Mouse (Mus musculus): Measurements from ENCODE around the gene Nova2. TPM values are rescaled to one million over a fixed set of nuclear protein-coding genes. Genes with fewer than 3 reads are reported as not detected.

Nova2 gene
- polyA plus RNA-seq, 1 experiment from 2014 or later, result 0.93 TPM

DNA sequence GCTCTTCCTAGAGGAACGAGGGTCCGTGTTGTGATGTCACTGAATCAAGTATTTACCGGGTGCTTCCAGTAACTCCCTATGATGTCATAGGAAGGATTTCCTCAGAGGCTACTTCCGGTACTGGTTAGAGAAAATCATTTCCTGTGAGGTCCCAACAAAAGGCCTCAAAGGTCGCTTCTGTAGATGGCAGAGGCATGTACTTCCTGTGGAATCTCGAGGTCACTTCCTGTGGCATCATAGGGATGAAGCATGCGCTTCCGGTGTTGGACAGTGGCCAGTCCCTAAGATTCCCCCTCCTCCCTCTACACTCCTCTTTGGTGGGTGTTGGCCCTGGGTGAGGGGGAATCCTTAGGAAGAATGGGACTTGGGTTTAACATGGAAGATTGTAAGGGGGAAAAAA, 33.8 kb downstream of the Nova2 start:
- H3K9ac ChIP-seq, result no peak overlapping the region
- peaks cover 89% of the 10 kb centered on the region for H3K27me3 ChIP-seq
- ATAC-seq (replicated peaks; ENCODE audit: low FRiP score), result no peak
- peaks cover 41% of the 10 kb centered on the region for H3K4me1 ChIP-seq
- no peaks in the 10 kb centered on the region for H3K9me3 ChIP-seq (replicated peaks)
- 57% methylated on average over 8 of the region's 8 CpGs for WGBS
- H3K4me2 ChIP-seq, result no peak overlapping the region
- no peak overlapping the region for H3K4me3 ChIP-seq (replicated peaks)
- H3K27ac ChIP-seq, result no peak overlapping the region
- H3K36me3 ChIP-seq, result no peaks in the 10 kb centered on the region

DNA sequence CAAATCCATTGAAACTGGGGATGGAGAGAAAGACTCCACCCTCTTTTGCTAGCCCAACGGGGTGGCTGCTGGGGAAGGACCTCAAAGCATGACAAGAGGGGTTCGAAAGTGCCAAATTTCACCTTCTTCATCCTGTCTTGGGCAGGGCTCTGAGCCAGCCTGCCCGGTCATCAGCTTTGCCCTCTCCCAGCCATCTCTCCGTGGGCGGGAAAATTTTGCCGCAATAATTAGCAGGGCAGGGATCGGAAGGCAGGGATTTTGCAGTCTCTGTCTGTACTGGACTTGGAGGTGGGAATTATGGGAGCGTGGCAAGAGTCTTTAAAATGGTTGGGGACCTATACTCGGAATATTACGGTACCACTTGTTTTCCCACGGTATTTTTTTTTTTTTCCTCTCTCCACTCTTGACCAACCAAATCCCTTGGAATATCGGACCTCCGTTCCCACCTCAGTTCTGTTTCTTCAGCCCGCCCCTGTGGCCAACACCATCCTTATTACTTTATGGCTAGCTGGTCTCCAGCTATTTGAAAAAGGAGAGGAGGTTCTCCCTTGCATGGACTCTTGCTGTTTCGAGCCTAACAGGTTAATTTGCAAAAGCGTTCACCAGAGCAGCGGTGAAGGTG, 36.6 kb downstream of the Nova2 start:
- Histone ChIP-seq H3K36me3 (no peaks in the 10 kb centered on the region), H3K9me3 (replicated peaks) (no peaks in the 10 kb centered on the region), H3K4me3 (replicated peaks) (peak overlapping the region; percentile 29), H3K27me3 (peaks cover 96% of the 10 kb centered on the region), H3K4me2 (peak overlapping the region; percentile 55), H3K27ac (no peak overlapping the region), H3K4me1 (peaks cover 38% of the 10 kb centered on the region), H3K9ac (no peak overlapping the region)
- no peak for ATAC-seq (replicated peaks; ENCODE audit: low FRiP score)
- WGBS, result 3% methylated on average over 17 of the region's 17 CpGs

- peaks cover 96% of the 10 kb centered on the region for H3K27me3 ChIP-seq
- no peak for ATAC-seq (replicated peaks; ENCODE audit: low FRiP score)
Measured at GRCm38 (mm10) chr7:18962795-18963194, 37.1 kb downstream of the Nova2 start.

DNA sequence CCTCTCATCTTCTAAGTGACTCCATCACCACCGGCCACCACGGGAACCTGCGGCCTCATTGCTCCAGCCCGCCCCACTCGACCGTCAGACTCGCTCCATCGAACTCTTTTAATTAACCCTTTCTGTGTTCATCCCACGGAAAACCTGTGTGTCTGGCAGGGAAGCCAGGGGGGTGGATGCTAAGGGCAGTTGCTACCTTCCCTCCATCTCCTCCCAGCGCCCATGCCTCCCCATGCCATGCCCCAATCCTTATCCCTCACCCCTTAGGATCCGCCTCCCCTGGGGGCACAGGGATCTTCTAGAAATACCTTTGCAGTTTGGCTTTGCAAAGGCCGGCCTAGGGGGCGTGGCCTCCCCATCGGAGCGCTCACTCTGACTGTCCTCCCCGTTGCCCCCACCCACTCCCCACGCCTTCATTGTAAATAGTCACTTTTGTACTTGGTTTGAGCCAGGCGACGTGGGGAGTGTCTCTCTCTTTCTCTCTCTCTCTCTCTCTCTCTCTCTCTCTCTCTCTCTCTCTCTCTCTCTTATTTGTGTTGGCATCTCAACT, 37.7 kb downstream of the Nova2 start:
- Histone ChIP-seq H3K4me1 (peaks cover 29% of the 10 kb centered on the region), H3K9ac (no peak overlapping the region), H3K27ac (no peak overlapping the region), H3K4me2 (peak overlapping the region; percentile 55), H3K4me3 (replicated peaks) (no peak overlapping the region; the same call in 1 of the 2 replicates), H3K27me3 (peaks cover 90% of the 10 kb centered on the region), H3K36me3 (no peaks in the 10 kb centered on the region), H3K9me3 (replicated peaks) (no peaks in the 10 kb centered on the region)
- no peak for ATAC-seq (replicated peaks; ENCODE audit: low FRiP score)
- 3% methylated on average over 19 of the region's 19 CpGs for WGBS

More at GRCm38 (mm10) chr7:18962795-18963194, 37.1 kb downstream of the Nova2 start:
- no peak overlapping the region for H3K9ac ChIP-seq
- no peaks in the 10 kb centered on the region for H3K36me3 ChIP-seq
- H3K27ac ChIP-seq, result no peak overlapping the region
- WGBS, result 3% methylated on average over 20 of the region's 20 CpGs
- peak overlapping the region; percentile 29 for H3K4me3 ChIP-seq (replicated peaks)
- H3K4me1 ChIP-seq, result peaks cover 33% of the 10 kb centered on the region
- peak overlapping the region; percentile 55 for H3K4me2 ChIP-seq
- H3K9me3 ChIP-seq (replicated peaks), result no peaks in the 10 kb centered on the region

DNA sequence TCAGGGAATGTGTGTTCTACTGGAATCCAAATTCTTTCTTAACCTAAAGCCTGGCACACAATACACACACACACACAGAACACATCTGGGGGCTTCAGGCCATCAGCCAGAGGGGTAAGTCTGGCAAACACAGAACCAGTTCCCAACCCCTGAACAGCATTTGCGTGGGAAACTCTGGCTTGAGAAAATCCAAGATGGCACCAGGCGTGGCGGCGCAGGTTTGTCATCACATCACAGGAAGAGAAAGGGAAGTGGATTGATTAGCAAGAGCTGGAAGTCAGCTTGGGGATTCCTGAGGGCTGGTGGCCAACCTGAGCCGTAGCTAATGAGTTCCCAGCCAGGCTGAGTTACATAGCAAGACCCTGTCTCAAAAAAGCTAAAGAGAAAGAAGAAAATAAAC, 39.6 kb downstream of the Nova2 start:
- Histone ChIP-seq H3K4me3 (replicated peaks) (no peak overlapping the region), H3K27me3 (peaks cover 72% of the 10 kb centered on the region), H3K4me2 (no peak overlapping the region), H3K36me3 (no peaks in the 10 kb centered on the region), H3K9me3 (replicated peaks) (no peaks in the 10 kb centered on the region), H3K27ac (no peak overlapping the region), H3K4me1 (peaks cover 21% of the 10 kb centered on the region), H3K9ac (no peak overlapping the region)
- ATAC-seq (replicated peaks; ENCODE audit: low FRiP score), result no peak
- 80% methylated on average over 5 of the region's 5 CpGs for WGBS

GRCm38 (mm10) chr7:18967603-18968002, 41.9 kb downstream of the Nova2 start:
- H3K9ac ChIP-seq, result no peak overlapping the region
- no peak overlapping the region for H3K4me2 ChIP-seq
- no peak for ATAC-seq (replicated peaks; ENCODE audit: low FRiP score)
- no peak overlapping the region for H3K4me3 ChIP-seq (replicated peaks)
- WGBS, result 8% methylated on average over 8 of the region's 8 CpGs
- H3K27ac ChIP-seq, result no peak overlapping the region
- peaks cover 14% of the 10 kb centered on the region for H3K4me1 ChIP-seq
- no peaks in the 10 kb centered on the region for H3K9me3 ChIP-seq (replicated peaks)
- H3K27me3 ChIP-seq, result peaks cover 49% of the 10 kb centered on the region
- no peaks in the 10 kb centered on the region for H3K36me3 ChIP-seq

DNA sequence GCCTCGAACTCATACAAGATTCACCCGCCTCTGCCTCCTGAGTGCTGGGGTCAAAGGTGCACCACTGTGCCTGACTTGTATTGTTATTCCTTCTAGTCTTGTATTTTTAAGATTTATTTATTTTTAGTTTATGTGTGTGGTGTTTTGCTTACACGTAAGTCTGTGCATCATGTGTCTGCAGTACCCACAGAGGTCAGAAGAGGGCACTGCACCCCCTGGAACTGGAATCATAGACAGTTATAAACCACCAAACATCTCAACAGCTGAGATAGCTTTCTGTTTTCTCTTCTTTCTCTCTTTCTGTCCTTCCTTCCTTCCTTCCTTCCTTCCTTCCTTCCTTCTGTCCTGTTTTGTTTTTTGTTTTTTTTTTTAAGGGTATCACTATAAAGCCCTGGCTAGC, 45.3 kb downstream of the Nova2 start:
- Histone ChIP-seq H3K9ac (no peak overlapping the region), H3K27me3 (peaks cover 29% of the 10 kb centered on the region), H3K4me1 (no peaks in the 10 kb centered on the region), H3K36me3 (no peaks in the 10 kb centered on the region), H3K4me2 (no peak overlapping the region), H3K27ac (no peak overlapping the region), H3K9me3 (replicated peaks) (no peaks in the 10 kb centered on the region), H3K4me3 (replicated peaks) (no peak overlapping the region)
- 88% methylated on average over 3 of the region's 3 CpGs for WGBS
- no peak for ATAC-seq (replicated peaks; ENCODE audit: low FRiP score)

DNA sequence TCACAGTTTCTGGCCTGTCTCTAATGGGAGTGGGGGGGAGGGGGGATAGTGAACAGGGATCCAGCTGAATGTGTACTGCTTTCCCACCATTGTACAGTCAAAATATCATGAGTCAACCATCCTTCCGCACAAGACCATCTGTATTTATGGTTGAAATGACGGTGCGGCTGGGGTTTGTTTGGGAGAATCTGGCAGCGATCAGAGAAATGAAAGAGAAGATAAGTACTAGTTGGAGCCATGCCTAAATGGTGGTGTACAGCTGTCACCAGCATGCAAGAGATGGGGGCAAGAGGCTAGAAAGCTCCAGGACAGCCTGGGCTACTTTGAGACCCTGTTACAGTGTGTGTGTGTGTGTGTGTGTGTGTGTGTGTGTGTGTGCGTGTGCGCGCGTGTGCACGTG, 52.7 kb downstream of the Nova2 start:
- no peaks in the 10 kb centered on the region for H3K36me3 ChIP-seq

GRCm38 (mm10) chr7:18986503-18986902, 60.8 kb downstream of the Nova2 start:
- Histone ChIP-seq H3K4me1 (peaks cover 12% of the 10 kb centered on the region), H3K36me3 (no peaks in the 10 kb centered on the region), H3K4me3 (replicated peaks) (no peak overlapping the region), H3K9ac (no peak overlapping the region), H3K9me3 (replicated peaks) (no peaks in the 10 kb centered on the region), H3K27me3 (peaks cover 4% of the 10 kb centered on the region), H3K4me2 (no peak overlapping the region), H3K27ac (no peak overlapping the region)
- ATAC-seq (replicated peaks; ENCODE audit: low FRiP score), result no peak
- 72% methylated on average over 2 of the region's 2 CpGs for WGBS

More for the DNA sequence above, 52.7 kb downstream of the Nova2 start:
- Histone ChIP-seq H3K9ac (no peak overlapping the region), H3K4me3 (replicated peaks) (no peak overlapping the region), H3K9me3 (replicated peaks) (no peaks in the 10 kb centered on the region), H3K27ac (no peak overlapping the region), H3K4me1 (no peaks in the 10 kb centered on the region), H3K27me3 (peaks cover 13% of the 10 kb centered on the region; the same call in 1 of the 2 replicates), H3K4me2 (no peak overlapping the region)
- WGBS, result 84% methylated on average over 9 of the region's 9 CpGs
- ATAC-seq (replicated peaks; ENCODE audit: low FRiP score), result no peak

GRCm38 (mm10) chr7:18987100-18987499, 61.4 kb downstream of the Nova2 start, which contains the start of gene Nanos2:
TSS of gene Nanos2 (plus strand) at chr7:18987400.
- Histone ChIP-seq H3K9me3 (replicated peaks) (no peaks in the 10 kb centered on the region), H3K27me3 (peaks cover 10% of the 10 kb centered on the region), H3K4me1 (peaks cover 18% of the 10 kb centered on the region), H3K27ac (no peak within 1 kb of the TSS), H3K4me2 (no peak within 1 kb of the TSS), H3K4me3 (replicated peaks) (no peak within 1 kb of the TSS), H3K9ac (no peak within 1 kb of the TSS), H3K36me3 (no peaks in the 10 kb centered on the region)
- no peak for ATAC-seq (replicated peaks; ENCODE audit: low FRiP score)
- WGBS, result 42% methylated on average over 2 of the region's 2 CpGs

GRCm38 (mm10) chr7:18987747-18988146, 62.1 kb downstream of the Nova2 start:
- Histone ChIP-seq H3K4me1 (peaks cover 25% of the 10 kb centered on the region), H3K9me3 (replicated peaks) (no peaks in the 10 kb centered on the region), H3K27me3 (peaks cover 17% of the 10 kb centered on the region), H3K27ac (no peak overlapping the region), H3K4me2 (no peak overlapping the region), H3K4me3 (replicated peaks) (no peak overlapping the region), H3K9ac (no peak overlapping the region), H3K36me3 (no peaks in the 10 kb centered on the region)
- 77% methylated on average over 13 of the region's 13 CpGs for WGBS
- no peak for ATAC-seq (replicated peaks; ENCODE audit: low FRiP score)

DNA sequence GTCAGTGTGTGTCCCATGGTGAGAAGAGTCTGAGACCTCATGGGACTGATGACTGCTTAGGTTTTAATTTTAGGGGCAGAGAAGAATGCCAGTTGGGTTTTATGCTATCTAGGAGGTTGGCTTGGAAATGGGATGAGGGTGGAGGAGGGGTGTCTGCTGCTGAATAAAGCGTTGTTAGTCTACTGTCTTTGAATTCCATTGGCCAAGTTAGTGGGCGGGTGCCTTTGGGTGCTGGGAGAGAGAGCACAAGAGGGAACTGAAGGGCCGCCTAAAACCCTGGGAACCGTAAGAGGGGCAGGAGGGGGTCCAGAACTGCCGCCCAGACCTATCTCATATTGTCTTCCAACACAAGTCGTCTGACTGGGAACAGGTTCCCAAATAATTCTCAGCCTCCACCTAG, 63.1 kb downstream of the Nova2 start:
- H3K9me3 ChIP-seq (replicated peaks), result no peaks in the 10 kb centered on the region
- H3K27me3 ChIP-seq, result peaks cover 27% of the 10 kb centered on the region
- no peak overlapping the region for H3K4me3 ChIP-seq (replicated peaks)
- WGBS, result 68% methylated on average over 6 of the region's 6 CpGs
- ATAC-seq (replicated peaks; ENCODE audit: low FRiP score), result no peak
- no peak overlapping the region for H3K9ac ChIP-seq
- no peak overlapping the region for H3K27ac ChIP-seq
- peaks cover 4% of the 10 kb centered on the region; the same call in 1 of the 2 replicates for H3K36me3 ChIP-seq
- no peak overlapping the region for H3K4me2 ChIP-seq
- H3K4me1 ChIP-seq, result peaks cover 30% of the 10 kb centered on the region

All from kidney, embryonic 15.5 days (tissue).